Mouse (Mus musculus) forebrain, postnatal 0 days (tissue): ENCODE measurements around the gene Zfr2. TPM values are rescaled to one million over a fixed set of nuclear protein-coding genes. Genes with fewer than 3 reads are reported as not detected.
A peak's percentile ranks its signal among the peaks of the same experiment; 100 is the strongest.

Experiments
- ATAC-seq: fragments of 200-750 bp; cut with Nextera tagmentation; 2 replicates; pipeline ENCODE4 v1.8.0; 2017; ENCODE audit warnings: mild to moderate bottlenecking, moderate library complexity
- DNase-seq: peaks from one replicate; pipeline ENCODE4 v3.0.0-alpha.2; 2015
- H3K27ac ChIP-seq: fragments of 300-500 bp; sonication (generic); 2 replicates; pipeline ENCODE4 v1.5.1; 2014; ENCODE audit warnings: low read depth, mild to moderate bottlenecking, antibody characterized with exemption, low read length, moderate library complexity, mixed read lengths
- H3K27me3 ChIP-seq: fragments of 300-500 bp; sonication (generic); 2 replicates; pipeline ENCODE4 v1.6.1; 2014; ENCODE audit warnings: mild to moderate bottlenecking, low read length, mixed read lengths; ENCODE audit not compliant: insufficient read depth
- H3K36me3 ChIP-seq: fragments of 300-500 bp; sonication (generic); 2 replicates; pipeline ENCODE4 v1.6.1; 2014; ENCODE audit warnings: mild to moderate bottlenecking, moderate library complexity; ENCODE audit not compliant: insufficient read depth
- H3K4me1 ChIP-seq: fragments of 300-500 bp; sonication (generic); 2 replicates; pipeline ENCODE4 v1.6.1; 2014; ENCODE audit warnings: antibody characterized with exemption; ENCODE audit not compliant: insufficient read depth
- H3K4me2 ChIP-seq: fragments of 300-500 bp; sonication (generic); 2 replicates; pipeline ENCODE4 v1.6.1; 2014; ENCODE audit warnings: low read depth, mild to moderate bottlenecking, moderate library complexity
- H3K4me3 ChIP-seq: fragments of 300-500 bp; sonication (generic); 2 replicates; pipeline ENCODE4 v1.5.1; 2014; ENCODE audit warnings: low read depth, low read length, mixed read lengths
- H3K9ac ChIP-seq: fragments of 300-500 bp; sonication (generic); 2 replicates; pipeline ENCODE4 v1.6.1; 2014; ENCODE audit warnings: mild to moderate bottlenecking
- H3K9me3 ChIP-seq: fragments of 300-500 bp; sonication (generic); 2 replicates; pipeline ENCODE4 v1.6.1; 2016; ENCODE audit warnings: low read length
- CTCF ChIP-seq: sonication (generic); IDR thresholded peaks from 2 replicates; pipeline ENCODE4 v1.5.1; 2016; ENCODE audit warnings: antibody characterized with exemption, control low read depth, low read depth
- WGBS: fragments of 180-500 bp; shearing (Covaris S2); extraction: QIAGEN DNeasy Blood & Tissue Kit; methylation state at CpG from one replicate; pipeline ENCODE4 v1.1.7; 2014; 5-methylcytosine and 5-hydroxymethylcytosine counted together
- polyA plus RNA-seq: library from polyadenylated mRNA; unstranded; fragments of >200 nt; fragmentation: Nextera tagmentation; extraction: Ambion mirVana; gene quantifications from 2 replicates; pipeline ENCODE4 v1.2.1, GENCODE M21; 2015
- total RNA-seq: library from RNA; depleted of rRNA; stranded (reverse); fragments of >200 nt; gene quantifications from 2 replicates; pipeline ENCODE4 v1.2.3, GENCODE M21; 2014

Gene Zfr2
- total and polyA plus RNA-seq, 2 experiments from 2014 or later, result 18.7 to 52.1 TPM

DNA sequence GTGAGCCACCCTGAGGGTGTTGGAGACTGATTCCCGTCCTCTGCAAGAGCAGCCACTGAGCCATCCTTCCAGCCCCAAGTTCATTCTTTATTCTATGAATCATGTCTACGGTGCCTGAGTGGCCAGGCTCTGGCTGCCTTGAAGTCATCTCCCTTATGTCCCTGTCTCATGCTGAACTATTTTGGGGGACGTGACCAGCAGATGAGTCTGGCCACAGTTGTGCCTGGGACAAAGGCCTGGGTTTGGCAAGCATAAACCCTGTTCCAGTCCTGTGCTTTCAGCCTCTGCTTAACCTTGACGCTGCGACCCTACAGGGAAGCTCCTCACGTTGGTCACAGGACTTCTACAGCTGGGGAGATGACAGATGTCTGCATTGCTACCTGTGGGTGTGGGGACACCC is 35.6 kb upstream of the Zfr2 start:
- Histone ChIP-seq H3K27me3 (peaks cover 16% of the 10 kb centered on the region; the same call in 1 of the 2 replicates), H3K9me3 (no peaks in the 10 kb centered on the region), H3K27ac (no peak overlapping the region), H3K9ac (no peak overlapping the region), H3K4me3 (no peak overlapping the region), H3K36me3 (no peaks in the 10 kb centered on the region), H3K4me1 (peaks cover 6% of the 10 kb centered on the region; the same call in 1 of the 2 replicates), H3K4me2 (no peak overlapping the region)
- 52% methylated on average over 6 of the region's 6 CpGs for WGBS
- DNase-seq (no peak), ATAC-seq (no peak)
- TF ChIP-seq CTCF, result no peak

DNA sequence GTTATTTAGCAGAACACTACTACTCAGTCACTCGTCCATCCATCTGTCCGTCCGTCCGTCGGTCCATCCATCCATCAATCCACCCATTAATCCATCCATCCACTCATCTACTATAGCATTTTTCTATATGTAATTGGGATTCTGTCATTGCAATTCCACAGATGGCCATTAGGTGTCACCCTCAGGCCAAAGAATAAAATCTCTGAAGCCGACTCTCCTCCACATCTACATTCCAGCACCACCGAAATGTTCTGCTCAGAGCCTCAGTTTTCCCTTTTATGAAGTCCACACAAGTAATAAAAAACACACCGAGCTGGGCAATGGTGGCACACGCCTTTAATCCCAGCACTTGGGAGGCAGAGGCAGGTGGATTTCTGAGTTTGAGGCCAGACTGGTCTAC is 34.7 kb upstream of the Zfr2 start:
- peak; percentile 84 for TF ChIP-seq CTCF

DNA sequence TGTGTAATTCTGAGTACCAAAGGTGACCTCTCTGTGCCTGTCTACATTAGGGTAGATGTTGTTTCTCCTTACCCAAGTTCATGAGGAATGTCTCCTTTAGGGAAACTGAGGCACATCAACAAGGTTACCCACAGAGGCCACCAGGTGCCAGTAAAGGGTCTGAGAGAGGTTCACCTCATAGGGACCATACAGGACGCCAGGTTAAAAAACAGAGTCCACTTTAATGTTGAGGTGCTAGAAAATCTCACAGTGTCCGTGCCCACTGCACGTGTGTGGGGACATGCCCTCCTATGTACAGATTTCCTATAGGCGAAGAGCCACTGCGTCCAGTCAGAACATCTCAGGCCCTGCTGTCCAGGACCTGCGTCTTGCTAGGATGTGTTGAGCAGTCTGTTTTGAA is 34.0 kb upstream of the Zfr2 start:
- TF ChIP-seq CTCF, result no peak
- ATAC-seq (no peak), DNase-seq (no peak)
- Histone ChIP-seq H3K27ac (no peak overlapping the region), H3K27me3 (peaks cover 15% of the 10 kb centered on the region; the same call in 1 of the 2 replicates), H3K4me3 (no peak overlapping the region), H3K36me3 (no peaks in the 10 kb centered on the region), H3K4me2 (no peak overlapping the region), H3K9me3 (no peaks in the 10 kb centered on the region), H3K9ac (no peak overlapping the region), H3K4me1 (no peaks in the 10 kb centered on the region)
- 85% methylated on average over 6 of the region's 6 CpGs for WGBS

More for the DNA sequence above, 34.7 kb upstream of the Zfr2 start:
- Histone ChIP-seq H3K4me2 (no peak overlapping the region), H3K27me3 (peaks cover 16% of the 10 kb centered on the region; the same call in 1 of the 2 replicates), H3K27ac (no peak overlapping the region), H3K9ac (no peak overlapping the region), H3K9me3 (no peaks in the 10 kb centered on the region), H3K4me3 (no peak overlapping the region), H3K36me3 (no peaks in the 10 kb centered on the region), H3K4me1 (peaks cover 2% of the 10 kb centered on the region; the same call in 1 of the 2 replicates)
- no peak for ATAC-seq
- 1% methylated on average over 9 of the region's 9 CpGs for WGBS
- DNase-seq, result peak; percentile 88

DNA sequence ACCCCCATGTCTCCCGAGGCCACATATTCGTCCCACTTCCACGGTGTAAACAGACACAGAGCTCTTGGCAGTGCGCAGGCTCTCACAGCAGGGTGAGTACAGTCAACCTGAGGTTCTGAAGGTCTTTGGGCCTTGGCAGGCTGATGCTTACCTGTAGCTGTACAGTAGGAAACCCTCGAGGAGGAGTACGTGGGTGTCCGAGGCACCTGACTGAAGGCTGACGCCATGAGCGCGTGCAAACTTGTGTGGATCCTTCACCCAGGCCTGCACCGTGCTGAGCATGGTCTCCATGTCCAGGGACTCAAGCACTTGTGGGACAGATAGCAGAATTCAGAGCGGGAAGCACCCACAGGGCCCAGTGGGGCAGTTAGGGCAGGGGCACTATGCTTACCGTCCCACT is 32.8 kb upstream of the Zfr2 start:
- no peak overlapping the region for H3K9ac ChIP-seq

DNA sequence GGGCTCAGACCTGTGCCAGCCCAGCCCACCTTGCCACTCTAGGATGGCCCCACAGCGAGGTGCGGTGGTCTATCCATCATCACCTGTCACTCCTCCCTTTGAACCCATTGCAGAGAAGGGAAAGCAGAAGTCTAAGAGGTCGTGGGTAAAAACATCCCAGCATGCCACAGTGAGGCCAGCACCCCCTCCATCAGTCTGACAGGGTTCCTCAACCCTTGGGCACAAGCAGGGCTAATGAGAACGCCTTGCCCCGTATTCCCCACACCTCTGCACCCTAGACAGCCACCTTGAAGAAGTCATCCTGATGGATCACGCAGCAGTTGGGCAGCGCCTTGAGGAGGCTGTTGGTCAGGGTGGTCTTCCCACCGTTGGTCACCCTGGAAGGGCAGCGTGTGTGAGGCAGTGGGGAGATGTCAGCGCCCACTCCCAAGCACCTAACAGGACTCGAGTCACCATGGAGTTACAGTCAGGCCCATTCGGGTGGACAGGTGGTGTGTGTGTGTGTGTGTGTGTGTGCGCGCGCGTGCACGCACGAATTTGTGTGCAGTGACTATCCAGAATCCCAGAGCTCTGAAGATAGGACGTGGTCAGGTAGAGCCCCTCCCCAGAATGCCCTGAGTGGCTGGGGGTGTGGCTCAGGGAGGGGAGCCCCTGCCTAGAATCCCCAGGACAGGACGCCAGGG is 32.2 kb upstream of the Zfr2 start:
- Histone ChIP-seq H3K4me2 (no peak overlapping the region), H3K27me3 (0 out of 2 replicates have a peak, but pooled peaks cover 3% of the 10 kb centered on the region), H3K4me1 (no peaks in the 10 kb centered on the region), H3K4me3 (no peak overlapping the region), H3K27ac (no peak overlapping the region), H3K9ac (no peak overlapping the region), H3K9me3 (no peaks in the 10 kb centered on the region), H3K36me3 (peaks cover 14% of the 10 kb centered on the region)
- no peak for ATAC-seq
- TF ChIP-seq CTCF, result no peak
- DNase-seq, result no peak
- 81% methylated on average over 20 of the region's 20 CpGs for WGBS

More for the DNA sequence above, 32.8 kb upstream of the Zfr2 start:
- H3K9me3 ChIP-seq, result no peaks in the 10 kb centered on the region
- no peaks in the 10 kb centered on the region for H3K4me1 ChIP-seq
- no peak overlapping the region for H3K4me2 ChIP-seq
- H3K27ac ChIP-seq, result no peak overlapping the region
- H3K4me3 ChIP-seq, result no peak overlapping the region
- DNase-seq (no peak), ATAC-seq (no peak)
- peaks cover 6% of the 10 kb centered on the region; the same call in 1 of the 2 replicates for H3K27me3 ChIP-seq
- WGBS, result 85% methylated on average over 13 of the region's 13 CpGs
- TF ChIP-seq CTCF, result no peak
- H3K36me3 ChIP-seq, result peaks cover 8% of the 10 kb centered on the region

DNA sequence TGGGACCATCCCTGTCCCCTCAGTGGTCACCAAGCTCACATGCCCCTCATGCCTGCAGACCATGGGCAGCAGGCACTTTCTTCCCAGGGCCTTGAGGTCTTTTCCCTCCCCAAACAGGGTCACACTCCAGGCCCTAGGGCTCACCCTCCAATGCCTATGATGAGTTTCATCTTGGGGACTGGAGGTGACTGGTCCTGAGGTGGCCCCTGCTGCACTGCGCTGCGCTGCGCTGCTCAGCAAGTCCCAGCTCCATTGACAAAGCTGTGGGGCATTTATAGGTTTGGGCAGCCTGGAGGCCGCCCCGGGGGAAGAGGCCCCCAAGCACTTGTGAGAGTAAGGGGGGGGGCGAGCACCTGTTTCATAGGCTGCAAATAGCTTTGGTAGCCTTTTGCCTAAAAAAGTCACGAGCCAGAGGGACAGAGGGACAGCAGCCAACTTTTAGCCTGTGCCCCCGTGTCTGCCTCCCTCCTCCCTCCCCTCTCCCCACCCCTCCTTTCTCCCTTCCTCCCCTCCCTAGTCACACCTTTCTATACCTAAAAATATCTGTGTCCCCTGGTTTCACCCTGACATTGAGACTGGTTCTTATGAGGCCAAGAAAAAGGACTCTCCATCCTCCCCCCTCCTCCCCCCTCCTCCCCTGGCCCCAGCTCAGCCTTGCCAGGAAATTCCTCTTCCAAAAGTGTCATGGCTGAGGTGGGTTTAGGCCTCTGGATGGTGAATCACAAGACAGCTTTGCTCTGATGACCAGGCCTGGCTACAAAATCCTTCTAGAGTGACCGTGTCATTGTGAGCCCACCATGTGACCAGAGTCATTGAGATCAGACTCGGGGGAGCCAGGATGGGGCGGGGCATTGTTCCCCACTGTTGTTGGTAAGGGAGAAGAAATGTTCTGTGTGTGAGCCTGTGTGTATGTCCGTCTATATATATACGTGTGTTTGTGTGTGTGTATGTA is 30.9 kb upstream of the Zfr2 start, which contains the start of gene Nmrk2:
Gene Nmrk2, minus strand, starts transcription at position 245 of the 952 bp plus-strand sequence.
- Histone ChIP-seq H3K4me3 (no peak within 1 kb of the TSS), H3K9me3 (no peaks in the 10 kb centered on the region), H3K27me3 (no peaks in the 10 kb centered on the region), H3K36me3 (peaks cover 24% of the 10 kb centered on the region), H3K9ac (no peak within 1 kb of the TSS), H3K4me1 (no peaks in the 10 kb centered on the region), H3K4me2 (no peak within 1 kb of the TSS), H3K27ac (no peak within 1 kb of the TSS)
- WGBS, result 62% methylated on average over 13 of the region's 13 CpGs
- ATAC-seq, result no peak
- no peak for TF ChIP-seq CTCF
- DNase-seq, result no peak
